Mouse (Mus musculus): ENCODE measurements around the gene L3mbtl1.

- TF ChIP-seq CTCF (IDR thresholded peaks at IDR 0.05; ENCODE audit: borderline replicate concordance, extremely low read depth, insufficient read depth, insufficient read length) = no peak
- TF ChIP-seq POLR2A (IDR thresholded peaks at IDR 0.05; ENCODE audit: borderline replicate concordance, extremely low read depth, insufficient read depth, insufficient read length, poor library complexity, severe bottlenecking) = no peak
Measured at GRCm38 (mm10) chr2:162950776-162951175, 7.5 kb downstream of the L3mbtl1 start.
